Mouse (Mus musculus) liver, postnatal 0 days (tissue): ENCODE data around the gene Osbpl8. TPM values are rescaled to one million over a fixed set of nuclear protein-coding genes. Genes with fewer than 3 reads are reported as not detected.
"Not testable (repeated sequence)": the region's sequence is repeated elsewhere in the genome, so short reads cannot be mapped to it uniquely, and the experiment has no call there.

Experiments used
- ATAC-seq: fragments of 200-750 bp; cut with Nextera tagmentation; 2 replicates; pipeline ENCODE4 v1.8.0; 2017; ENCODE audit warnings: mild to moderate bottlenecking, moderate library complexity
- DNase-seq: peaks from one replicate; pipeline ENCODE4 v3.0.0-alpha.2; 2016
- H3K27ac ChIP-seq: fragments of 300-500 bp; sonication (generic); 2 replicates; pipeline ENCODE4 v1.5.1; 2014; ENCODE audit warnings: antibody characterized with exemption, moderate library complexity, mild to moderate bottlenecking, low read depth
- H3K27me3 ChIP-seq: fragments of 300-500 bp; sonication (generic); 2 replicates; pipeline ENCODE4 v1.6.1; 2014; ENCODE audit warnings: low read length, control low read depth, mixed read lengths; ENCODE audit not compliant: insufficient read depth
- H3K36me3 ChIP-seq: fragments of 300-500 bp; sonication (generic); replicated peaks from 2 replicates; pipeline ENCODE4 v1.6.1; 2014; ENCODE audit warnings: mild to moderate bottlenecking, control low read depth, low read length, moderate library complexity, mixed read lengths; ENCODE audit not compliant: insufficient read depth
- H3K4me1 ChIP-seq: fragments of 300-500 bp; sonication (generic); 2 replicates; pipeline ENCODE4 v1.6.1; 2014; ENCODE audit warnings: antibody characterized with exemption, mild to moderate bottlenecking, control low read depth; ENCODE audit not compliant: insufficient read depth
- H3K4me2 ChIP-seq: fragments of 300-500 bp; sonication (generic); 2 replicates; pipeline ENCODE4 v1.6.1; 2014; ENCODE audit warnings: low read depth, mild to moderate bottlenecking, low read length, moderate library complexity, mixed read lengths
- H3K4me3 ChIP-seq: fragments of 300-500 bp; sonication (generic); 2 replicates; pipeline ENCODE4 v1.5.1; 2014; ENCODE audit warnings: low read depth, low read length
- H3K9ac ChIP-seq: fragments of 300-500 bp; sonication (generic); replicated peaks from 2 replicates; pipeline ENCODE4 v1.6.1; 2014; ENCODE audit warnings: mild to moderate bottlenecking, moderate library complexity
- H3K9me3 ChIP-seq: fragments of 300-500 bp; sonication (generic); 2 replicates; pipeline ENCODE4 v1.6.1; 2016; ENCODE audit warnings: mild to moderate bottlenecking, control low read depth, low read length, mixed read lengths
- CTCF ChIP-seq: sonication (generic); IDR thresholded peaks from 2 replicates; pipeline ENCODE4 v1.5.1; 2016; ENCODE audit warnings: antibody characterized with exemption, low read depth
- EP300 ChIP-seq: IDR thresholded peaks from 2 replicates; pipeline ENCODE4 v1.6.1; 2016; ENCODE audit warnings: antibody characterized with exemption, low read depth, mild to moderate bottlenecking
- WGBS: fragments of 180-500 bp; shearing (Covaris S2); extraction: QIAGEN DNeasy Blood & Tissue Kit; methylation state at CpG from one replicate; pipeline ENCODE4 v1.1.7; 2014; ENCODE audit not compliant: insufficient replicate concordance; 5-methylcytosine and 5-hydroxymethylcytosine counted together
- polyA plus RNA-seq: library from polyadenylated mRNA; unstranded; fragments of >200 nt; fragmentation: Nextera tagmentation; extraction: Ambion mirVana; gene quantifications from 2 replicates; pipeline ENCODE4 v1.2.1, GENCODE M21; 2015

The Osbpl8 gene
- polyA plus RNA-seq, 1 experiment from 2014 or later = 5.6 TPM

GRCm38 (mm10) chr10:111133271-111133670, 31.3 kb upstream of the Osbpl8 start:
- ATAC-seq (no peak), DNase-seq (no peak)
- peaks cover 4% of the 10 kb centered on the region; the same call in 1 of the 2 replicates for H3K4me1 ChIP-seq
- no peaks in the 10 kb centered on the region for H3K9me3 ChIP-seq
- no peaks in the 10 kb centered on the region for H3K36me3 ChIP-seq
- WGBS = 76% methylated on average over 5 of the region's 5 CpGs
- TF ChIP-seq CTCF (no peak), EP300 (no peak)
- peak overlapping the region; percentile 33 for H3K4me2 ChIP-seq
- H3K9ac ChIP-seq = no peak overlapping the region
- H3K4me3 ChIP-seq = no peak overlapping the region
- H3K27me3 ChIP-seq = no peaks in the 10 kb centered on the region
- H3K27ac ChIP-seq = no peak overlapping the region

- WGBS = 81% methylated on average over 8 of the region's 8 CpGs
- DNase-seq (no peak), ATAC-seq (no peak)
- H3K4me1 ChIP-seq = peaks cover 4% of the 10 kb centered on the region; the same call in 1 of the 2 replicates
- H3K4me2 ChIP-seq = peak overlapping the region; percentile 33
- H3K27ac ChIP-seq = no peak overlapping the region
- no peak overlapping the region for H3K9ac ChIP-seq
- peak overlapping the region; percentile 11 for H3K4me3 ChIP-seq
- no peaks in the 10 kb centered on the region for H3K36me3 ChIP-seq
- no peaks in the 10 kb centered on the region for H3K27me3 ChIP-seq
- H3K9me3 ChIP-seq = no peaks in the 10 kb centered on the region
- TF ChIP-seq CTCF = no peak
- no peak for TF ChIP-seq EP300
Observed at GRCm38 (mm10) chr10:111133936-111134335, 30.6 kb upstream of the Osbpl8 start.

GRCm38 (mm10) chr10:111134412-111134957, 30.1 kb upstream of the Osbpl8 start:
- DNase-seq (no peak), ATAC-seq (peak; percentile 31; the same call in 1 of the 2 replicates)
- Histone ChIP-seq H3K9me3 (no peaks in the 10 kb centered on the region), H3K4me1 (peaks cover 4% of the 10 kb centered on the region; the same call in 1 of the 2 replicates), H3K27me3 (no peaks in the 10 kb centered on the region), H3K36me3 (no peaks in the 10 kb centered on the region), H3K27ac (no peak overlapping the region), H3K4me3 (peak overlapping the region; percentile 11), H3K9ac (no peak overlapping the region), H3K4me2 (peak overlapping the region; percentile 33; the same call in 1 of the 2 replicates)
- TF ChIP-seq CTCF = no peak
- TF ChIP-seq EP300 = no peak
- WGBS = 67% methylated on average over 9 of the region's 9 CpGs

- H3K27me3 ChIP-seq, H3K9ac ChIP-seq, H3K36me3 ChIP-seq, ATAC-seq, H3K4me1 ChIP-seq, H3K4me3 ChIP-seq, DNase-seq, H3K27ac ChIP-seq, H3K9me3 ChIP-seq, H3K4me2 ChIP-seq: not testable (repeated sequence)
- 63% methylated on average over 5 of the region's 5 CpGs for WGBS
Observed at GRCm38 (mm10) chr10:111136306-111136705, 28.2 kb upstream of the Osbpl8 start.

GRCm38 (mm10) chr10:111137905-111138304, 26.6 kb upstream of the Osbpl8 start:
- no peaks in the 10 kb centered on the region for H3K27me3 ChIP-seq

GRCm38 (mm10) chr10:111139170-111139569, 25.4 kb upstream of the Osbpl8 start:
- Histone ChIP-seq H3K27ac (no peak overlapping the region), H3K4me3 (no peak overlapping the region), H3K9ac (no peak overlapping the region), H3K9me3 (no peaks in the 10 kb centered on the region), H3K27me3 (no peaks in the 10 kb centered on the region), H3K4me2 (no peak overlapping the region), H3K4me1 (no peaks in the 10 kb centered on the region), H3K36me3 (no peaks in the 10 kb centered on the region)
- no peak for DNase-seq
- 55% methylated on average over 1 of the region's 1 CpGs for WGBS
- TF ChIP-seq EP300 (no peak), CTCF (no peak)
- no peak for ATAC-seq

More at GRCm38 (mm10) chr10:111137905-111138304, 26.6 kb upstream of the Osbpl8 start:
- ATAC-seq (no peak), DNase-seq (no peak)
- Histone ChIP-seq H3K4me1 (no peaks in the 10 kb centered on the region), H3K4me2 (no peak overlapping the region), H3K9ac (no peak overlapping the region), H3K9me3 (no peaks in the 10 kb centered on the region), H3K36me3 (no peaks in the 10 kb centered on the region), H3K27ac (no peak overlapping the region), H3K4me3 (no peak overlapping the region)
- WGBS = 80% methylated on average over 4 of the region's 4 CpGs
- TF ChIP-seq CTCF (no peak), EP300 (no peak)

GRCm38 (mm10) chr10:111139881-111140280, 24.7 kb upstream of the Osbpl8 start:
- H3K4me3 ChIP-seq = no peak overlapping the region
- no peaks in the 10 kb centered on the region for H3K27me3 ChIP-seq
- no peaks in the 10 kb centered on the region for H3K36me3 ChIP-seq
- 57% methylated on average over 5 of the region's 5 CpGs for WGBS
- no peak for TF ChIP-seq EP300
- no peak for TF ChIP-seq CTCF
- H3K9ac ChIP-seq = no peak overlapping the region
- ATAC-seq (no peak), DNase-seq (no peak)
- no peaks in the 10 kb centered on the region for H3K4me1 ChIP-seq
- no peak overlapping the region for H3K4me2 ChIP-seq
- H3K27ac ChIP-seq = no peak overlapping the region
- H3K9me3 ChIP-seq = no peaks in the 10 kb centered on the region
